Mouse (Mus musculus) kidney, postnatal 25 days (tissue): ENCODE measurements around the gene Msi2.

Source experiments
- DNase-seq, 2 experiments: peaks; one replicate each; pipeline ENCODE4 v3.0.0; 2021; ENCODE audit warnings: mixed read lengths in 2 of 2

The Msi2 gene

GRCm38 (mm10) chr11:88508133-88508532 is 210.2 kb downstream of the Msi2 start:
- DNase-seq: no peak

DNA sequence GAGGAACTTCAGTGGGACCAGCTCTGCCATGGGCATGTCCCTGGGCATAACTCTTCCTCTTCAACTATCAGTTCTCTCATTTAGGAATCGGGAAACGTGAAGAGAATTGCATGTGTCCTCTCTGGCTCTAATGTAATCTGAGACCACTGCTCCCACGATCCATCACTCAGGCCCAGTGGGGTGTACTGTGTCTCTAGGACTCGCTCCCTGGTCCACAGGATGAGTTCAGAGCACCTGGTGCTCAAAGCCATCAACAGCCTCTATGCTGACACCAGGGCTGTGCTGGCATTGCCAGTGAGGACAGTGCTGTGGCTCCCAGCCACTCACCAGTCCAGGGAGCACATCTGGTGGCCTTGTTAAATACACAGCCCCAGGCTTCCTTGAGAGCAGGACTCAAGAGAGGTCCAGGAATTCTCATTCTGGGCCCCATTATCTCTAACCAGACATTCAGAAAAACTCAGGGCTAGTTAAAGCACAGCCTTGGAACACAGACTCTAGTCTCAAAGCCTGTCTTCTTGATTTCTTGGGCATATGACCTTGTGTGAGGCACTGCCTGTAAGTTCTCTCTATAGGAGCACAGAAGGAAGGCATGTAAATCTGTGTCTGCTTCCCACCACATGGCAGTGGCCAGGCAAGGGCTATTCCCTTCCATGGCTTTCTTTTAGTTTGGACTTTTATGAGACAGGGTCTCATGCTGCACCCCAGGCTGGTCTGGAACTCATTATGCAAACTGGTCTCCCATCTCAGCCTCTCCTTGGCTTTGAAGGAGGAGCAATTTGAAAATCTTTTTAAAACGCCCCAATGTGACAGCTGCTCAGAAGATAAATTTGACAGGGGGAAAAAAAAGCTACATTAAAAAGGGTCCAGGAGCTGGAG is 211.5 kb downstream of the Msi2 start:
- no peak for DNase-seq

DNA sequence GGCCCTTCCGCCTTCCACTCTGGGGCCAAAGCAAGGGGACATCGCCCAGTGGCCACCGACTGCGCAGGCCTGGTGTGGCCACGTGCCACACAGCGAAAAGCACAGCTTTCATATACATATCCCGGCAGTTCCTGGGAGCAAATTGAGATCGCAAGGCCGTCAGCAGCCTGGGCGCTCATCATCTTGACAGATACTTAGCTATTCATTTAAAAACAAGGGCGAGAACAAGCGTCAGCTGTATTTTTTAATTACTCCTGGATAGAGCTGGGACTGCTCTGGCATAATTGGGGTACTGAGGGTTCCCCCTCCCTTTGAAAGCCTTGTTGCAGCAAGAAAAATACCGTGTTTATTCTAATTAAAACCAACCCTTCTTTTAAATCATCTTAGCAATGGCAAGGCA is 212.2 kb downstream of the Msi2 start:
- no peak for DNase-seq

DNA sequence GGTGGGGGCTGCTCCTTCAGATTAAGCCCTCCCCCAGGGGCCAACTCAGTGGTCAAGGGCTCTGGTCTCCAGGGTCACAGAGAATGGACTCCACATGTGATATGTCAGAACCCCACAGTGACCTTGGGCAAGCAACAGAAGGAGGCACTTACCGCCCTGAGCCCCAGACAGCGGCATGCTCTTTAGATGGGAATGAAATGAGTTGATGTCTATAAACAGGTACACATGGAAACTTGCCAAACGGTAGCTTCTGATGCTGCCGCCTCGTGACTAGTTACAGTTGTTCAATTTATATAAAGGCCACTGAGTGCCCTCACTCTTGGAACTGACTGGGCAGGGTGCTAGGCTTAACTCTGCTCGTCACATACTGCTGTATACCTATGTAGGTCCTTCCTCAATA is 215.7 kb downstream of the Msi2 start:
- DNase-seq: no peak

- no peak for DNase-seq
These were observed 219.8 kb downstream of the Msi2 start for GRCm38 (mm10) chr11:88498491-88498890.

- peak in 1 of 2 experiments; percentile 51 for DNase-seq
These were observed 221.9 kb downstream of the Msi2 start for GRCm38 (mm10) chr11:88496460-88496859.

DNA sequence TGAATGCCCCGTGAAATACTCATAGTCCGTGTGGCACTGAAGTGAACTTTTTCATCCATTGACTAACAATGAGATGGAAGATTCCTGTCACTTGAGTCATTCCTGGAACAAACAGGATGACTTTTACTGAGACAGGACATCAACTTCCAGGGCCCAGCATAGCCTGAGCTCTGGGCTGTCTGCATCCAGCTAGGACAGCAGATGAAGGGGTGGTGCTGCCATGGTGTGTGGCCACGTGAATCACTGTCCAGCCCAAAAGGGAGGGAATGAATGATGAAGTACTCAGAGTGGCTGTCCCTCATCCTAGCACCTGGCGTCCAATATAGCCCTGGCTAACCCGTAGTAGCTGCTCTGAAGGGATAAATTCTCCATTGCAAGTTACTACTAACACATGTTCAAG is 222.6 kb downstream of the Msi2 start:
- DNase-seq: no peak

GRCm38 (mm10) chr11:88495018-88495417 is 223.3 kb downstream of the Msi2 start:
- no peak for DNase-seq

- DNase-seq: no peak
These were observed 224.3 kb downstream of the Msi2 start for GRCm38 (mm10) chr11:88493795-88494559.

GRCm38 (mm10) chr11:88492585-88492984 is 225.7 kb downstream of the Msi2 start:
- DNase-seq: no peak

DNA sequence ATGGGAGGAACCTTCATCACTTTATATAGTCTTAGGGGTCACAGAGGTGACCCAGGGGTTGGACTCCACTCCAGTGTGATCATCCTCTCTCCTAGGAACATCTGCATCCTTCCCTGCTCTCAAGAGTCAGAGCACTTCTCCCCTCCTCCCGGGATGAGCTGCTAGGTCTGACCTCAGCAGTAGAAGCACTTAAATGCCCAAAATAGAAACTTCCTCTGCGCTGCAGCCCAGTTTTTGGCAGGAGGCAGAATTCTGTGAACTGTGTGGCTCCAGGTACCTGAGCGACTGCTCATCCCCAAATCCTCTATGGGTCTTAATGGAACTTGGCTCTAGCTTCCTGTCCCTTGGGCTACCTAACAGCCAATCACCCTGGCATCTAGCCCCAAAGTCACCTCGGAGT is 228.3 kb downstream of the Msi2 start:
- DNase-seq: no peak

- peak; percentile 39 to 71 for DNase-seq
These were observed 229.2 kb downstream of the Msi2 start for GRCm38 (mm10) chr11:88488941-88489724.

DNA sequence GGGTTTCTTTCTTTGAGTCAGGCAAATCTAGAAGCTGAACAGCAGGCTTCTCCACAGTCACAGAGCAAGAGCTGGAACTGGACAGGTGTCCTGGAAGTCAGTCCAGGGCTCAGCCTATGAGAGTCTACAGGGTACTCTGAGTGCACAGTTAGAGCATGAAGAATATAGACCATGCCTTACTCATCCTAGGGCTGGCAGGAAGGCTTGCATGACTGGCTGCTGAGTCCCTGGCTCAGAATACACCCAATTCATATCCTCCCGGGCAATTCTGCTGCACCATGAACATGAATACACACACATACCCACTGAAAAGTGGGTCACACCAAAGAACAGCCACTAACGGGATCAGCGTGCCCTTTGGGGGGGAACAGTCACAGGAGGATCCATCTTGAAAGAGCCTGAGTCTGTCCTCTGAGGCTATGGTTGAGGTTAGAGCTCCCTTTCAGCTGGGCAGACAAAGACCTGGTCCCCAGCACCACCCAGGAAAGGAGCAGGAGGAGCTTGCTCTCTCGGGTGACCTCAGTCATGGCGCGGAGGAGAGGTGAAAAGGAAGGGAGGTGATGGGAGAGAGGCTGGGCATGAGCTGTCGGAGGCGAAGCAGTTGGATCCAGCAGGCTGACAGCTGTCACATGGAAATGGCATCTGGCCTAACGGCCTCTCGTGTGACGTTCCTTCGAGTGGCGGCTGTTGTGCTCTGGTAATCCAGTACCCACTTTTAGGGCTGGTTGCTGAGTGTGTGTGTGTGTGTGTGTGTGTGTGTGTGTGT is 230.0 kb downstream of the Msi2 start:
- DNase-seq: no peak

DNA sequence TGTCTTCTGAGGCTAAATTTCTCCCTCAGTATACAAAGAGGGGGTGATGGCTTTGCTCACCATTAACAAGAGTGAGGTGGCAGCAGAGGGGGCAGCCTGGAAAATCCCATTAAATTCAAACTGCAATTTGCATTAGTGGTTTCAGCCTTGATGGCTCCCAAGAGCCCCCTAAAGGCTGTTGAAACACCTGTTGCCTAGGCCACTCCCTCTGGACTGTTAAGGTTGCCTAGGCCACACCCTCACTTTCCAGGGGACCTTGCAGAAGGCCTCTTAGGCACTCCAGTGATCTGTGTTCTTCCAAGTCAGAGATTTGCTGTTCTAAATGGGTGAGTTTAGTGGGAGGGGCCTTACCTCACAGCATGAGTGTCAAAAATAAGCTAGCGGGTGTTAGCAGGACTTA is 232.3 kb downstream of the Msi2 start:
- DNase-seq: peak in 1 of 2 experiments; percentile 48

GRCm38 (mm10) chr11:88485088-88485487 is 233.2 kb downstream of the Msi2 start:
- no peak for DNase-seq

DNA sequence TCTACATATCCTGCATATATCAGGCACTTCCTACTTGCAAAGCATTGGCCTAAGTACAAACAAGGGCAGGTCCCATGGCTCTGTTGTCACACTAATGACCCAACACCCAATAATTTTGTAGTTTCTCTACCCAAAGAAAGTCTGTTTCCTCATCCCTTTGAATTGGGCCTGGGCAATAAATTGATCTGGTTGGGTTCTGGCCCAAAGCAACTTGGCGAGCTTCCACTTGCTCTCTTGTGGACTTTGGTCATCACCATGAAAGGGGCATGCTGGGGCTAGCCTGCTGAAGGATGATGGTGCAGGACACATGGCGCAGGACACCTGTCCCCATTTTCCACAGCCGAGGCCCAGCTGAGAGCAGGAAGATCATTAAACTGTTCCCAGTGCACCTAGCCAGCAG is 234.3 kb downstream of the Msi2 start:
- peak in 1 of 2 experiments; percentile 22 for DNase-seq

GRCm38 (mm10) chr11:88482636-88483035 is 235.7 kb downstream of the Msi2 start:
- DNase-seq: no peak

GRCm38 (mm10) chr11:88482236-88482635 is 236.1 kb downstream of the Msi2 start:
- DNase-seq: no peak

GRCm38 (mm10) chr11:88481602-88482161 is 236.6 kb downstream of the Msi2 start:
- DNase-seq: peak in 1 of 2 experiments; percentile 56

- no peak for DNase-seq
These were observed 237.2 kb downstream of the Msi2 start for GRCm38 (mm10) chr11:88481092-88481601.

DNA sequence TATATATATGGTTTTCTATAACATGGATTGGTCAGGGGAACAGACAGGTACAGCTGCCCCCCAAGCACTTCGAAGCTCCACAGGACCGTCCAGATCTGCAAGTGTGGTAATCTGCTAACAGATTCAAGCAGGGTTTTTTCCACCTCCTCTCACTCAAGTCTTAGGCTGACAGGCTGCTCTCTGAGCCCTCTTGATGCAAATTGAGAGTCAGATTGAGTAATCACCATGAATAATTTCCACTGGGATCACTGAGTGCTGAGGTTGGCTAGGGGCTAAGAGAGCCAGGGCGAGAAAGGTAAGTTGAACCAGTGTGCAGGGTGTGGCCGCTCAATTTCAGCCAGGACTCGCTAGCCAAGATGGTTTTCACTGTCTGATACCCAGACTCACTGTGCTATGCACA is 238.8 kb downstream of the Msi2 start:
- DNase-seq: no peak
